Mouse (Mus musculus) 3134 (cell line): ENCODE data around the gene Lmo4.

Source experiments
- DNase-seq: peaks from one replicate; pipeline ENCODE4 v3.0.0-alpha.2; 2011; ENCODE audit warnings: low spot score; ENCODE audit not compliant: insufficient read length; ENCODE audit errors: extremely low read depth

The Lmo4 gene

GRCm38 (mm10) chr3:144153395-144153794, 51.6 kb downstream of the Lmo4 start:
- no peak for DNase-seq

GRCm38 (mm10) chr3:144151001-144151400, 54.0 kb downstream of the Lmo4 start:
- no peak for DNase-seq

- no peak for DNase-seq
These were observed 56.8 kb downstream of the Lmo4 start for GRCm38 (mm10) chr3:144148234-144148633.

- no peak for DNase-seq
These were observed 57.8 kb downstream of the Lmo4 start for GRCm38 (mm10) chr3:144147244-144147643.

- DNase-seq: no peak
These were observed 61.0 kb downstream of the Lmo4 start for GRCm38 (mm10) chr3:144144066-144144465.

- DNase-seq: no peak
These were observed 62.1 kb downstream of the Lmo4 start for GRCm38 (mm10) chr3:144142939-144143338.

GRCm38 (mm10) chr3:144141786-144142185, 63.2 kb downstream of the Lmo4 start:
- DNase-seq: no peak

GRCm38 (mm10) chr3:144140816-144141215, 64.2 kb downstream of the Lmo4 start:
- no peak for DNase-seq

GRCm38 (mm10) chr3:144138659-144139058, 66.4 kb downstream of the Lmo4 start:
- DNase-seq: no peak
